Mouse (Mus musculus) naive thymus-derived CD4-positive, alpha-beta T cell, adult 5 months (primary cell): Measurements from ENCODE around the gene Stk26. TPM values are rescaled to one million over a fixed set of nuclear protein-coding genes. Genes with fewer than 3 reads are reported as not detected.

Source experiments
- polyA plus RNA-seq: library from polyadenylated mRNA; unstranded; fragments of 100-300 nt; shearing (Covaris generic); gene quantifications from one replicate; pipeline ENCODE4 v1.2.1, GENCODE M21; 2017

Stk26 gene
- 89.2 TPM for polyA plus RNA-seq

DNA sequence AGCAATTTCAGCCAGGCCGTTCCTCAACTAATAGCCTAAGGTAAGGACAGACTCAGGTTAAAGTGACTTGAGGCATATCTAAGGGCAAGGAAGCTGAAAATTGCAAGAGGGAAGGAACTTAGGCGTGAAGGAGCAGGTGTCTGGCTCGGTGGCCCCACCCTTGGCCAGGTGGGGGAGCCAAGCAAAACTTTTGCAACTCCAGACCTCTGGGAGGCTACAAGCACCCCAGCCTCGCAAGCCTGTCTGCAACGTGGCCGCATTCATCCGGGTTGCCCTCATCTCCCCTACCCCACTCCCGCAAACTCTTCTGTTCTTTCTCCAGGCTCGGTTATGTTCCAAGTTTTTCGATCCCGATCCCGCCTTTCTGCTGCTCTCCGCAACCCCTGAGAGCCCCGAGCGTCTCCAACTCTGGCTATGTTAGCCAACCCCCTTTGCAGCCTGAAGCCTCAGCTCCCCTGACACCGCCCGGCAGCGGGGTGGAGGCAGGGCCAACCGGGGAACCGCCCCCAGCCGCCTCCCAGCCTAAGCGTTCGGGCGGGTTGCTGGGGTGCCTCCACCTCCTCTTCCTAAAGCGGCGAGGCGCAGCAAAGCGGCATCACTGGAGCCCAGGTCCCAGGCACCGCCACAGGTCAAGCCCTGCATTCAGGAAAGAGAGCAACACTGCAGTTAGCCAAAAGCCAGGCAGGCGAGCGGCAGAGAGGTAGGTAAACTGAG, at the start of gene Stk26:
Gene Stk26, plus strand, starts transcription at position 201 of the 714 bp plus-strand sequence.

DNA sequence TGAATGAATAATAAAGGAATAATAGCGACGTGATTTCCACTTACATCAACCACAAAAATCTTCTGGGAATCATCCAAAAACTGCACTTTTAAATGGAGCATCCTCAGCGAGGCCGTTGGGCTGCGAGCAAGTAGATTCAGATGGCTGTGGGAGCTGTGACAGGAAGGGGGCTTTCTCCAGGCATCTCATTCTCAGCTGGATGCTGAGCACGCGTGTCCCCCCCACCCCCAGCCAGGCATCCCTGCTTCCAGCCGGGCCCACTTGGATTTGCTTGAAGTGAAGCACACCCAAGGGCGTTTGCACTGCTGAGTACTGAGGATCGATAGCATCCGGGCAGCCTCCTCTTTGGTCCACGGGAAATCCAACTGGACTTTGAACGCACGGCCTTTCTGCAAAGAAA, 101.8 kb downstream of the Stk26 start, which contains the start of gene Frmd7:
Gene Frmd7, minus strand, starts transcription at position 101 of the 400 bp plus-strand sequence.

Other genes with a start within 250 kb of the Stk26 start
- gene Frmd7, start 101.7 kb downstream of the Stk26 start, polyA plus RNA-seq, result not detected
- 16.9 TPM for gene Rap2c, start 177.0 kb downstream of the Stk26 start, polyA plus RNA-seq